20 mouse cellular contexts compared by ENCODE assay signal in genomic region chr3:27663221-27663620, GRCm38 (mm10). TPM values are rescaled to one million over a fixed set of nuclear protein-coding genes. Genes with fewer than 3 reads are reported as not detected.
A peak's percentile ranks its signal among the peaks of the same experiment; 100 is the strongest.
DNase-seq lines count a peak whose midpoint lies in the region; ATAC-seq and TF ChIP-seq lines count a peak whose summit lies in the region.
"Had no signal": no experiment of that assay in that cellular context is flagged by ENCODE, and none has a peak within 500 bp of the region (broad histone marks: within the 10 kb centered on the region; RNA-seq: fewer than 3 reads in every experiment).

No protein-coding gene starts in this region.

- H3K36me3 ChIP-seq in heart, adult 2 months (ENCODE audit: control insufficient read depth, insufficient read depth, low read length): peaks cover 19% of the 10 kb centered on the region
- no peaks in the 10 kb centered on the region for H3K36me3 ChIP-seq in heart, embryonic 16.5 days (ENCODE audit: control insufficient read depth, insufficient read depth)
- no peaks in the 10 kb centered on the region for H3K36me3 ChIP-seq in liver, embryonic 13.5 days
- H3K36me3 ChIP-seq in liver, embryonic 11.5 days (ENCODE audit: control insufficient read depth, insufficient read depth, low read length): no peaks in the 10 kb centered on the region
- no peaks in the 10 kb centered on the region for H3K36me3 ChIP-seq in liver, postnatal 0 days (replicated peaks; ENCODE audit: insufficient read depth, low read length)
- H3K36me3 ChIP-seq in midbrain, embryonic 11.5 days (ENCODE audit: control insufficient read depth, insufficient read depth, low read length): no peaks in the 10 kb centered on the region
- H3K36me3 ChIP-seq: embryonic facial prominence, embryonic 10.5 days; limb, embryonic 12.5 days; neural tube, embryonic 15.5 days had no signal

- TF ChIP-seq POLR2A in heart, adult 2 months (IDR thresholded peaks at IDR 0.05; ENCODE audit: insufficient read depth, low read depth, low read length): no peak

- intact Hi-C loops in heart, adult 2 months (cut with DNase I): loop anchor here (5.0 kb wide), 1 partner anchor 44 kb away; no protein-coding TSS in a partner anchor
- intact Hi-C loops in heart, postnatal 25 days (cut with DNase I): no loop called here
- intact Hi-C loops in heart, postnatal 36 days (cut with DNase I): no loop called here

- no peak for ATAC-seq in heart, embryonic 16.5 days (replicated peaks; ENCODE audit: extremely low read depth, insufficient read depth, low FRiP score)
- ATAC-seq in liver, embryonic 13.5 days (ENCODE audit: low read depth): peak; percentile 62; the same call in 1 of the 2 replicates
- ATAC-seq in liver, embryonic 11.5 days (replicated peaks; ENCODE audit: low FRiP score): no peak
- ATAC-seq in liver, postnatal 0 days: peak; percentile 93
- no peak for ATAC-seq in midbrain, embryonic 11.5 days (ENCODE audit: low FRiP score)
- ATAC-seq: forebrain, embryonic 13.5 days; midbrain, embryonic 16.5 days had no signal

- WGBS in heart, adult 2 months: 49% methylated on average over 5 of the region's 5 CpGs
- 40% methylated on average over 5 of the region's 5 CpGs for WGBS in heart, embryonic 16.5 days
- 63% methylated on average over 5 of the region's 5 CpGs for WGBS in liver, embryonic 13.5 days (ENCODE audit: insufficient replicate concordance)
- 60% methylated on average over 5 of the region's 5 CpGs for WGBS in liver, embryonic 11.5 days
- 51% methylated on average over 5 of the region's 5 CpGs for WGBS in liver, postnatal 0 days (ENCODE audit: insufficient replicate concordance)
- WGBS in midbrain, embryonic 11.5 days: 72% methylated on average over 5 of the region's 5 CpGs

- no peak for DNase-seq in heart, adult 2 months
- DNase-seq in heart, postnatal 25 days (ENCODE audit: low spot score): no peak
- no peak for DNase-seq in heart, postnatal 36 days
- DNase-seq in liver, embryonic 13.5 days: no peak
- DNase-seq in liver, embryonic 11.5 days (ENCODE audit: low spot score): no peak
- peak; percentile 41 for DNase-seq in liver, postnatal 0 days
- no peak for DNase-seq in midbrain, embryonic 11.5 days (ENCODE audit: low spot score, missing footprints)
- DNase-seq: cerebellum, adult 8-10 months; gastrocnemius, postnatal 14 days; kidney, adult 8-10 months; lung, embryonic 14.5 days; lung, postnatal 36 days; right cerebral cortex, postnatal 25 days; thymus, postnatal 36 days had no signal

- H3K4me2 ChIP-seq in heart, embryonic 16.5 days (ENCODE audit: low read depth, low read length): no peak overlapping the region
- H3K4me2 ChIP-seq in liver, embryonic 13.5 days: no peak overlapping the region
- no peak overlapping the region for H3K4me2 ChIP-seq in liver, embryonic 11.5 days
- peak overlapping the region; percentile 28; the same call in 1 of the 2 replicates for H3K4me2 ChIP-seq in liver, postnatal 0 days (ENCODE audit: low read depth, low read length)
- H3K4me2 ChIP-seq in midbrain, embryonic 11.5 days: no peak overlapping the region
- H3K4me2 ChIP-seq: forebrain, embryonic 13.5 days; limb, embryonic 12.5 days; lung, embryonic 14.5 days; neural tube, embryonic 15.5 days had no signal

- H3K4me3 ChIP-seq in heart, adult 2 months: no peak overlapping the region
- H3K4me3 ChIP-seq in heart, embryonic 16.5 days (ENCODE audit: low read length): no peak overlapping the region
- H3K4me3 ChIP-seq in liver, embryonic 13.5 days (replicated peaks): no peak overlapping the region
- no peak overlapping the region for H3K4me3 ChIP-seq in liver, embryonic 11.5 days (ENCODE audit: low read depth, low read length)
- H3K4me3 ChIP-seq in liver, postnatal 0 days (ENCODE audit: low read depth, low read length): no peak overlapping the region
- H3K4me3 ChIP-seq in midbrain, embryonic 11.5 days (ENCODE audit: low read depth, low read length): no peak overlapping the region
- H3K4me3 ChIP-seq: embryonic facial prominence, embryonic 10.5 days; forebrain, embryonic 13.5 days; limb, embryonic 12.5 days; neural tube, embryonic 15.5 days had no signal

- H3K4me1 ChIP-seq in heart, adult 2 months (ENCODE audit: control insufficient read depth, insufficient read depth, low read length): peaks cover 25% of the 10 kb centered on the region
- H3K4me1 ChIP-seq in heart, embryonic 16.5 days (ENCODE audit: control insufficient read depth, insufficient read depth, low read length): peaks cover 49% of the 10 kb centered on the region
- H3K4me1 ChIP-seq in liver, embryonic 13.5 days (replicated peaks): peaks cover 31% of the 10 kb centered on the region
- H3K4me1 ChIP-seq in liver, embryonic 11.5 days (replicated peaks; ENCODE audit: control insufficient read depth, insufficient read depth, low read length): peaks cover 14% of the 10 kb centered on the region; the same call in 1 of the 2 replicates
- H3K4me1 ChIP-seq in liver, postnatal 0 days (ENCODE audit: insufficient read depth): peaks cover 24% of the 10 kb centered on the region
- H3K4me1 ChIP-seq in midbrain, embryonic 11.5 days (ENCODE audit: control insufficient read depth, insufficient read depth, low read length): no peaks in the 10 kb centered on the region

- peak overlapping the region; percentile 10 for H3K27ac ChIP-seq in heart, adult 2 months
- peak overlapping the region; percentile 66 for H3K27ac ChIP-seq in heart, embryonic 16.5 days (ENCODE audit: low read length)
- no peak overlapping the region for H3K27ac ChIP-seq in liver, embryonic 13.5 days
- no peak overlapping the region for H3K27ac ChIP-seq in liver, embryonic 11.5 days (ENCODE audit: low read depth, low read length)
- H3K27ac ChIP-seq in liver, postnatal 0 days (ENCODE audit: low read depth): peak overlapping the region; percentile 78
- H3K27ac ChIP-seq in midbrain, embryonic 11.5 days (ENCODE audit: low read depth, low read length): no peak overlapping the region
- H3K27ac ChIP-seq: embryonic facial prominence, embryonic 10.5 days; forebrain, embryonic 13.5 days; limb, embryonic 12.5 days; neural tube, embryonic 15.5 days had no signal

- TF ChIP-seq CTCF in heart, adult 2 months (IDR thresholded peaks at IDR 0.05): no peak
- no peak for TF ChIP-seq CTCF in liver, postnatal 0 days (IDR thresholded peaks at IDR 0.05; ENCODE audit: low read depth)

- no peak overlapping the region for H3K9ac ChIP-seq in heart, adult 2 months (ENCODE audit: low read depth, low read length)
- no peak overlapping the region for H3K9ac ChIP-seq in heart, embryonic 16.5 days (ENCODE audit: low read length)
- no peak overlapping the region for H3K9ac ChIP-seq in liver, embryonic 13.5 days
- no peak overlapping the region for H3K9ac ChIP-seq in liver, embryonic 11.5 days (ENCODE audit: low read depth, low read length)
- 0 out of 2 replicates have a peak overlapping the region, but pooled peaks have one; percentile 3 for H3K9ac ChIP-seq in liver, postnatal 0 days (replicated peaks)
- H3K9ac ChIP-seq in midbrain, embryonic 11.5 days (ENCODE audit: low read length): no peak overlapping the region
- H3K9ac ChIP-seq: forebrain, embryonic 13.5 days; limb, embryonic 12.5 days; lung, embryonic 14.5 days; neural tube, embryonic 15.5 days had no signal

- no peaks in the 10 kb centered on the region for H3K9me3 ChIP-seq in heart, embryonic 16.5 days (replicated peaks; ENCODE audit: control insufficient read depth, low read length)
- H3K9me3 ChIP-seq in liver, embryonic 13.5 days (replicated peaks): no peaks in the 10 kb centered on the region
- H3K9me3 ChIP-seq in liver, embryonic 11.5 days (ENCODE audit: control insufficient read depth, low read length): no peaks in the 10 kb centered on the region
- H3K9me3 ChIP-seq in liver, postnatal 0 days (ENCODE audit: low read length): no peaks in the 10 kb centered on the region
- no peaks in the 10 kb centered on the region for H3K9me3 ChIP-seq in midbrain, embryonic 11.5 days (ENCODE audit: control insufficient read depth, low read length)
- H3K9me3 ChIP-seq: embryonic facial prominence, embryonic 10.5 days; forebrain, embryonic 13.5 days; limb, embryonic 12.5 days; neural tube, embryonic 15.5 days had no signal

- TF ChIP-seq EP300 in heart, adult 2 months (IDR thresholded peaks at IDR 0.05; ENCODE audit: insufficient read depth, low read depth, low read length): no peak
- no peak; the same call in 1 of the 2 replicates for TF ChIP-seq EP300 in liver, postnatal 0 days (IDR thresholded peaks at IDR 0.05; ENCODE audit: low read depth)

- H3K79me2 ChIP-seq in heart, adult 2 months (replicated peaks; ENCODE audit: control insufficient read depth, insufficient read depth, low read length): peaks cover 16% of the 10 kb centered on the region

- H3K27me3 ChIP-seq in heart, adult 2 months (ENCODE audit: control insufficient read depth, insufficient read depth, low read length): no peaks in the 10 kb centered on the region
- H3K27me3 ChIP-seq in heart, embryonic 16.5 days (ENCODE audit: control insufficient read depth, insufficient read depth, low read length): no peaks in the 10 kb centered on the region
- H3K27me3 ChIP-seq in liver, embryonic 13.5 days: no peaks in the 10 kb centered on the region
- H3K27me3 ChIP-seq in liver, embryonic 11.5 days (replicated peaks; ENCODE audit: control insufficient read depth, insufficient read depth, low read length): no peaks in the 10 kb centered on the region
- no peaks in the 10 kb centered on the region for H3K27me3 ChIP-seq in liver, postnatal 0 days (ENCODE audit: insufficient read depth, low read length)
- no peaks in the 10 kb centered on the region for H3K27me3 ChIP-seq in midbrain, embryonic 11.5 days (ENCODE audit: control insufficient read depth, insufficient read depth, low read length)
- H3K27me3 ChIP-seq: forebrain, embryonic 13.5 days; limb, embryonic 12.5 days; neural tube, embryonic 15.5 days had no signal

RNA-seq across cellular contexts. Expression of gene Fndc3b, which starts 47.9 kb away (rescaled TPM):
- 10 to 100 TPM; 52.1 to 57.4 TPM for total RNA-seq in heart, adult 2 months (2021)
- polyA plus RNA-seq in heart, adult 2 months (2012; rRNA removed): 15.3 and 24.7 TPM in 2 replicates
- total RNA-seq in heart, postnatal 25 days (2021): 10 to 100 TPM; 58.5 to 69.4 TPM
- polyA plus RNA-seq in heart, embryonic 16.5 days (2015; fragmentation: Nextera tagmentation; extraction: Ambion mirVana): 21.7 and 24.4 TPM in 2 replicates
- 10 to 100 TPM; 58.3 to 58.7 TPM for total RNA-seq in heart, postnatal 36 days (2021)
- 4.7 and 6.9 TPM in 2 replicates for polyA plus RNA-seq in liver, embryonic 13.5 days (2015; fragmentation: Nextera tagmentation; extraction: Ambion mirVana)
- polyA plus RNA-seq in liver, embryonic 11.5 days (2014; fragmentation: Nextera tagmentation; extraction: Ambion mirVana): 12.1 and 12.3 TPM in 2 replicates
- polyA plus RNA-seq in liver, postnatal 0 days (2015; fragmentation: Nextera tagmentation; extraction: Ambion mirVana): 12.0 and 14.9 TPM in 2 replicates
- 10.0 and 10.1 TPM in 2 replicates for polyA plus RNA-seq in midbrain, embryonic 11.5 days (2014; fragmentation: Nextera tagmentation; extraction: Ambion mirVana)

Comparison
In these comparisons a context has a peak if more than half of its experiments do, and no peak if none do; other contexts are left out.
1. H3K27ac ChIP-seq: peak in heart, adult 2 months (single experiment), heart, embryonic 16.5 days (single experiment) and liver, postnatal 0 days (single experiment); none in liver, embryonic 13.5 days (single experiment), liver, embryonic 11.5 days (single experiment) and midbrain, embryonic 11.5 days (single experiment).
2. ATAC-seq: peak in liver, embryonic 13.5 days (single experiment) and liver, postnatal 0 days (single experiment); none in heart, embryonic 16.5 days (single experiment), liver, embryonic 11.5 days (single experiment) and midbrain, embryonic 11.5 days (single experiment).